Mouse (Mus musculus) lung, adult 2 months (tissue): ENCODE measurements around the gene Mrtfa.

Experiments used
- CTCF ChIP-seq: fragments of 200-500 bp; IDR thresholded peaks from 2 replicates; pipeline ENCODE4 v1.5.1; 2011; ENCODE audit warnings: mild to moderate bottlenecking, low read length, control low read depth; ENCODE audit not compliant: insufficient read depth
- POLR2A ChIP-seq: fragments of 200-500 bp; IDR thresholded peaks from 2 replicates; pipeline ENCODE4 v1.6.1; 2011; ENCODE audit warnings: low read depth, mild to moderate bottlenecking, control low read depth, low read length, borderline replicate concordance; ENCODE audit errors: extremely low read depth

- TF ChIP-seq CTCF (no peak), POLR2A (no peak)
Observed at GRCm38 (mm10) chr15:80983264-80983663, 207.3 kb downstream of the Mrtfa start.
